Mouse (Mus musculus): ENCODE data around the gene Them7. TPM values are rescaled to one million over a fixed set of nuclear protein-coding genes. Genes with fewer than 3 reads are reported as not detected.

Them7 gene
- polyA plus RNA-seq, 1 experiment from 2014 or later, result not detected

DNA sequence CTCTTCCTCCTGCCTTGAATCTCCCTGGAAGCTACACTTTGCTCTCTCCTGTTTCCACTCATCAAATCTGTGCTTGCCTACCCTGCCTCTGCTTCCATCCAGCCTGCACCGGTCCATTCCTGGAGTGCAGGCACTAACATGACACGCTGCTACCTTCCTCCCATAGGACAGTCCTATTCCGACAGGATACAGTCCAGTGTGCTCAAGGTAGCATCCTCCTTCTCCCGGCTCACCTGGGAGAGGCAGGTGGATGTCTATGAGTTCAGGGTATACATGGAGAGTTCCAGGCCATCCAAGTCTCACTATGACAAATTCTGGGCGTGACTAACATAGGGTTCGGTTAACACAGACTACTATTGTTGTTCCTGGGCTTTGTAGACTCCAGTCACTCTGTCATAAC is 148.0 kb downstream of the Them7 start:
- no peak overlapping the region for H3K4me2 ChIP-seq (ENCODE audit: low read length)
- WGBS, result 90% methylated on average over 6 of the region's 6 CpGs
- no peak for ATAC-seq
- no peaks in the 10 kb centered on the region for H3K9me3 ChIP-seq (ENCODE audit: control insufficient read depth, low read length)
- no peak overlapping the region for H3K9ac ChIP-seq (replicated peaks; ENCODE audit: low read depth, low read length)
- no peaks in the 10 kb centered on the region for H3K27me3 ChIP-seq (replicated peaks; ENCODE audit: control insufficient read depth, insufficient read depth, low read length)
- H3K36me3 ChIP-seq (ENCODE audit: control insufficient read depth, insufficient read depth), result no peaks in the 10 kb centered on the region
- no peak overlapping the region for H3K27ac ChIP-seq (ENCODE audit: low read length)
- H3K4me3 ChIP-seq (replicated peaks; ENCODE audit: low read length), result no peak overlapping the region
- H3K4me1 ChIP-seq (replicated peaks; ENCODE audit: control insufficient read depth, insufficient read depth, low read length), result peaks cover 10% of the 10 kb centered on the region

DNA sequence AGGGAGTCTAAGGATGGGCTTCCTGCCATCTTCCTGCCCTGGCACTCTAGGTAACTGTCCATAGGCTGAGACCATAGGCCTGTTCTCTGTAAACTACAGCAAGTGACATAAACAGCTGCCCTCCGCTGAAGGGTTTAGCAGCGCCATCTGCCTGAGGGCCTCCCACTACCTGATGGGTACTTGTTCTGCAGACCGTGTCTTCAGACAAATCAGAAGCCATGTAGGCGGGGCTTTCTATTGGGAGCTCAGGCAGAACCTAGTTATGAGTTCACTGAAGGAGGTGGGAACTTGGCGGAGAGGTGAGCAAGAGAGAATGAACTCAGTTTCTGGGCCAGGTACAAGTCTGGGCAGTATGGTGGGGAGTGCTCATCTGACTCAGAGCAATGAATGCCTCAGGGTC is 148.6 kb downstream of the Them7 start:
- WGBS, result 84% methylated on average over 5 of the region's 5 CpGs
- no peak for ATAC-seq
- no peak overlapping the region for H3K27ac ChIP-seq (ENCODE audit: low read length)
- no peaks in the 10 kb centered on the region for H3K9me3 ChIP-seq (ENCODE audit: control insufficient read depth, low read length)
- H3K4me3 ChIP-seq (replicated peaks; ENCODE audit: low read length), result no peak overlapping the region
- no peak overlapping the region for H3K4me2 ChIP-seq (ENCODE audit: low read length)
- no peaks in the 10 kb centered on the region for H3K27me3 ChIP-seq (replicated peaks; ENCODE audit: control insufficient read depth, insufficient read depth, low read length)
- H3K9ac ChIP-seq (replicated peaks; ENCODE audit: low read depth, low read length), result no peak overlapping the region
- H3K36me3 ChIP-seq (ENCODE audit: control insufficient read depth, insufficient read depth), result no peaks in the 10 kb centered on the region
- H3K4me1 ChIP-seq (replicated peaks; ENCODE audit: control insufficient read depth, insufficient read depth, low read length), result peaks cover 10% of the 10 kb centered on the region

- H3K9ac ChIP-seq (replicated peaks; ENCODE audit: low read depth, low read length), result no peak overlapping the region
Measured at GRCm38 (mm10) chr2:105373658-105374057, 149.5 kb downstream of the Them7 start.

DNA sequence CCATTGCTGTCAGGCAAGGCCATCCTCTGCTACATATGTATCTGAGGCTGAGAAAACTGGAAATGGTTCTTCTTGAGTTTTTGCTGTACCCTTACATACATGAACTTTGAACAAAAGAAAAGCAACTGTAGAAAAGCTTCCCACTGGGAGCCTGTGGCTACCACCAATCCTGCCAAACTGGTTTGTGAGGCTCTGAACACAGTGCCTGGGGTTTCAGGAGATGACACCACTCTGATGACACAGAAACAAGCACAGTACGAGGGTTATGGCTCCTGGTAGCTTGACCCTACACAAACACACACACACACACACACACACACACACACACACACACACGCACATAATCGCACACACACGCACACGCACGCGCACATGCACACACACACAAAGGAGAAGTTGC is 151.1 kb downstream of the Them7 start:
- Histone ChIP-seq H3K4me3 (replicated peaks; ENCODE audit: low read length) (no peak overlapping the region), H3K27ac (ENCODE audit: low read length) (no peak overlapping the region), H3K4me2 (ENCODE audit: low read length) (no peak overlapping the region), H3K36me3 (ENCODE audit: control insufficient read depth, insufficient read depth) (no peaks in the 10 kb centered on the region), H3K9ac (replicated peaks; ENCODE audit: low read depth, low read length) (no peak overlapping the region), H3K27me3 (replicated peaks; ENCODE audit: control insufficient read depth, insufficient read depth, low read length) (no peaks in the 10 kb centered on the region), H3K9me3 (ENCODE audit: control insufficient read depth, low read length) (no peaks in the 10 kb centered on the region), H3K4me1 (replicated peaks; ENCODE audit: control insufficient read depth, insufficient read depth, low read length) (peaks cover 7% of the 10 kb centered on the region)
- no peak for ATAC-seq
- WGBS, result 92% methylated on average over 7 of the region's 7 CpGs

More at GRCm38 (mm10) chr2:105373658-105374057, 149.5 kb downstream of the Them7 start:
- Histone ChIP-seq H3K4me1 (replicated peaks; ENCODE audit: control insufficient read depth, insufficient read depth, low read length) (peaks cover 10% of the 10 kb centered on the region), H3K4me3 (replicated peaks; ENCODE audit: low read length) (no peak overlapping the region), H3K27ac (ENCODE audit: low read length) (no peak overlapping the region), H3K4me2 (ENCODE audit: low read length) (no peak overlapping the region), H3K36me3 (ENCODE audit: control insufficient read depth, insufficient read depth) (no peaks in the 10 kb centered on the region), H3K27me3 (replicated peaks; ENCODE audit: control insufficient read depth, insufficient read depth, low read length) (no peaks in the 10 kb centered on the region), H3K9me3 (ENCODE audit: control insufficient read depth, low read length) (no peaks in the 10 kb centered on the region)
- ATAC-seq, result no peak
- 89% methylated on average over 11 of the region's 11 CpGs for WGBS

GRCm38 (mm10) chr2:105375705-105376104 is 151.6 kb downstream of the Them7 start:
- no peaks in the 10 kb centered on the region for H3K36me3 ChIP-seq (ENCODE audit: control insufficient read depth, insufficient read depth)
- no peak overlapping the region for H3K4me2 ChIP-seq (ENCODE audit: low read length)
- no peak overlapping the region for H3K9ac ChIP-seq (replicated peaks; ENCODE audit: low read depth, low read length)
- WGBS, result 73% methylated on average over 4 of the region's 4 CpGs
- H3K4me1 ChIP-seq (replicated peaks; ENCODE audit: control insufficient read depth, insufficient read depth, low read length), result peaks cover 3% of the 10 kb centered on the region
- H3K27me3 ChIP-seq (replicated peaks; ENCODE audit: control insufficient read depth, insufficient read depth, low read length), result no peaks in the 10 kb centered on the region
- ATAC-seq, result no peak
- H3K9me3 ChIP-seq (ENCODE audit: control insufficient read depth, low read length), result no peaks in the 10 kb centered on the region
- H3K27ac ChIP-seq (ENCODE audit: low read length), result no peak overlapping the region
- no peak overlapping the region for H3K4me3 ChIP-seq (replicated peaks; ENCODE audit: low read length)

DNA sequence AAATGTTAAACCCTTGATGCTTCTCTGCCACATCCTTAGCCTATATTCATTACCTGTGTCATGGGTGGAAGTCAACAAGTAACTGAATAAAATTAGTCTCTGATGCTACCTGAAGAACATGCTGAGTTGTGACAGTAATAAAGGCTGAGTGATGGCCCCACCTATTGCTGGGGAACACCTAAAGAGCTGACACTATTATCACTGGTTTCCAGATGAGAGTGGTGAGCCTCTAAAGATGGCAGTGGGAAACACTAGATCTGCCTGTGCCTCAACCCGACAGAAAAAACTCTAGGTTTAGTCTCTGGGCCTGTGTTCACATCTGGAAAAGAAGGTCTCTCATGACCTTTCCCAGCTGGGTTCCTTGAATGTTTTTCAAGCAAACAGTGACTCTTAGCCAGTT is 155.6 kb downstream of the Them7 start:
- ATAC-seq, result no peak
- Histone ChIP-seq H3K9me3 (ENCODE audit: control insufficient read depth, low read length) (no peaks in the 10 kb centered on the region), H3K27ac (ENCODE audit: low read length) (no peak overlapping the region), H3K36me3 (ENCODE audit: control insufficient read depth, insufficient read depth) (no peaks in the 10 kb centered on the region), H3K4me3 (replicated peaks; ENCODE audit: low read length) (no peak overlapping the region), H3K9ac (replicated peaks; ENCODE audit: low read depth, low read length) (no peak overlapping the region), H3K4me1 (replicated peaks; ENCODE audit: control insufficient read depth, insufficient read depth, low read length) (no peaks in the 10 kb centered on the region), H3K27me3 (replicated peaks; ENCODE audit: control insufficient read depth, insufficient read depth, low read length) (no peaks in the 10 kb centered on the region), H3K4me2 (ENCODE audit: low read length) (no peak overlapping the region)
- 82% methylated on average over 1 of the region's 1 CpGs for WGBS

DNA sequence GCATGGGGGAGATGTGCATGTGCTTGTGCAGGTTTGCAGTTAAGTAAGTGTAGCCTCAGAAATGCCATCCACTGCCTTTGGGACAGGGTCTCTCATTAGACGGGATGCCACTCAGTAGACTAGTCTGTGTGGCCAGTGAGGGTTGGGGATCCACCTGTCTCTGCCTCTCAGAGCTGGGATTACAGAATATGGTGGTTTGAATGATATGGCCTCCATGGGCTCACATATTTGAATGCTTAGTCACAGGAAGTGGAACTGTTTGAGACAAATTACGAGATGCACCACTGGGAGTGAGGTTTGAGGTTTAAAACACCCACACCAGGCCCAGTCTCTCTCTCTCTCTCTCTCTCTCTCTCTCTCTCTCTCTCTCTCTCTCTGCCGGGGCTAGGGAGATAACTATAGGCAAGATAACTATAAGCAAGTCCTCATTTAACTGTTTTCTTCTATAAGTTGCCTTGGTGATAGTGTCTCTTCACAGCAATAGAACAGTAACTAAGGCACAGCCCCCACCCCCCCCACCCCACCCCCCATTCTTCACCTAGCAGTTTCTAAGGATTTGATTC is 156.7 kb downstream of the Them7 start:
- Histone ChIP-seq H3K27me3 (replicated peaks; ENCODE audit: control insufficient read depth, insufficient read depth, low read length) (no peaks in the 10 kb centered on the region), H3K4me1 (replicated peaks; ENCODE audit: control insufficient read depth, insufficient read depth, low read length) (no peaks in the 10 kb centered on the region), H3K4me2 (ENCODE audit: low read length) (no peak overlapping the region), H3K9ac (replicated peaks; ENCODE audit: low read depth, low read length) (no peak overlapping the region), H3K27ac (ENCODE audit: low read length) (no peak overlapping the region), H3K36me3 (ENCODE audit: control insufficient read depth, insufficient read depth) (no peaks in the 10 kb centered on the region), H3K4me3 (replicated peaks; ENCODE audit: low read length) (no peak overlapping the region), H3K9me3 (ENCODE audit: control insufficient read depth, low read length) (no peaks in the 10 kb centered on the region)
- WGBS, result 85% methylated on average over 3 of the region's 3 CpGs
- no peak for ATAC-seq

GRCm38 (mm10) chr2:105383063-105383462 is 158.9 kb downstream of the Them7 start:
- no peak for ATAC-seq
- Histone ChIP-seq H3K36me3 (ENCODE audit: control insufficient read depth, insufficient read depth) (no peaks in the 10 kb centered on the region; the same call in 1 of the 2 replicates), H3K27ac (ENCODE audit: low read length) (no peak overlapping the region), H3K27me3 (replicated peaks; ENCODE audit: control insufficient read depth, insufficient read depth, low read length) (no peaks in the 10 kb centered on the region), H3K9me3 (ENCODE audit: control insufficient read depth, low read length) (no peaks in the 10 kb centered on the region), H3K4me2 (ENCODE audit: low read length) (no peak overlapping the region), H3K9ac (replicated peaks; ENCODE audit: low read depth, low read length) (no peak overlapping the region), H3K4me1 (replicated peaks; ENCODE audit: control insufficient read depth, insufficient read depth, low read length) (no peaks in the 10 kb centered on the region), H3K4me3 (replicated peaks; ENCODE audit: low read length) (no peak overlapping the region)
- WGBS, result 79% methylated on average over 8 of the region's 8 CpGs

- Histone ChIP-seq H3K4me3 (replicated peaks; ENCODE audit: low read length) (no peak overlapping the region), H3K9me3 (ENCODE audit: control insufficient read depth, low read length) (no peaks in the 10 kb centered on the region), H3K27ac (ENCODE audit: low read length) (no peak overlapping the region), H3K9ac (replicated peaks; ENCODE audit: low read depth, low read length) (no peak overlapping the region), H3K36me3 (ENCODE audit: control insufficient read depth, insufficient read depth) (peaks cover 2% of the 10 kb centered on the region; the same call in 1 of the 2 replicates), H3K4me2 (ENCODE audit: low read length) (no peak overlapping the region), H3K27me3 (replicated peaks; ENCODE audit: control insufficient read depth, insufficient read depth, low read length) (no peaks in the 10 kb centered on the region), H3K4me1 (replicated peaks; ENCODE audit: control insufficient read depth, insufficient read depth, low read length) (no peaks in the 10 kb centered on the region)
- no peak for ATAC-seq
- 80% methylated on average over 3 of the region's 3 CpGs for WGBS
Measured at GRCm38 (mm10) chr2:105384998-105385397, 160.9 kb downstream of the Them7 start.

- Histone ChIP-seq H3K4me2 (ENCODE audit: low read length) (no peak overlapping the region), H3K27me3 (replicated peaks; ENCODE audit: control insufficient read depth, insufficient read depth, low read length) (no peaks in the 10 kb centered on the region), H3K9ac (replicated peaks; ENCODE audit: low read depth, low read length) (no peak overlapping the region), H3K36me3 (ENCODE audit: control insufficient read depth, insufficient read depth) (peaks cover 2% of the 10 kb centered on the region; the same call in 1 of the 2 replicates), H3K4me1 (replicated peaks; ENCODE audit: control insufficient read depth, insufficient read depth, low read length) (no peaks in the 10 kb centered on the region), H3K9me3 (ENCODE audit: control insufficient read depth, low read length) (no peaks in the 10 kb centered on the region), H3K4me3 (replicated peaks; ENCODE audit: low read length) (no peak overlapping the region), H3K27ac (ENCODE audit: low read length) (no peak overlapping the region)
- no peak for ATAC-seq
- 89% methylated on average over 4 of the region's 4 CpGs for WGBS
Measured at GRCm38 (mm10) chr2:105386418-105386817, 162.3 kb downstream of the Them7 start.
